Mouse (Mus musculus) limb, embryonic 14.5 days (tissue): ENCODE measurements at regions not wholly inside any gene's neighbourhood (a gene's known extent, or its start where the extent isn't known, plus 50 kb on each side); places are given as distances from the start of the nearest gene placed in this dataset. TPM values are rescaled to one million over a fixed set of nuclear protein-coding genes. Genes with fewer than 3 reads are reported as not detected.

ENCODE experiments used
- ATAC-seq: fragments of 200-750 bp; cut with Nextera tagmentation; 2 replicates; pipeline ENCODE4 v1.8.0; 2017; ENCODE audit warnings: low read depth, moderate number of reproducible peaks, moderate TSS enrichment; ENCODE audit not compliant: low FRiP score
- DNase-seq: peaks from one replicate; pipeline ENCODE4 v3.0.0-alpha.2; 2015; ENCODE audit warnings: low spot score
- H3K27ac ChIP-seq: fragments of 300-500 bp; sonication (generic); replicated peaks from 2 replicates; pipeline ENCODE4 v1.5.1; 2014; ENCODE audit warnings: low read depth, mild to moderate bottlenecking, low read length, moderate library complexity, mixed read lengths
- H3K27me3 ChIP-seq: fragments of 300-500 bp; sonication (generic); 2 replicates; pipeline ENCODE4 v1.6.1; 2014; ENCODE audit warnings: low read length, mixed read lengths; ENCODE audit not compliant: control insufficient read depth, insufficient read depth
- H3K36me3 ChIP-seq: fragments of 300-500 bp; sonication (generic); 2 replicates; pipeline ENCODE4 v1.6.1; 2014; ENCODE audit warnings: mild to moderate bottlenecking, low read length, moderate library complexity, mixed read lengths; ENCODE audit not compliant: control insufficient read depth, insufficient read depth
- H3K4me1 ChIP-seq: fragments of 300-500 bp; sonication (generic); 2 replicates; pipeline ENCODE4 v1.6.1; 2014; ENCODE audit warnings: antibody characterized with exemption, low read length, mixed read lengths; ENCODE audit not compliant: control insufficient read depth, insufficient read depth
- H3K4me2 ChIP-seq: fragments of 300-500 bp; sonication (generic); replicated peaks from 2 replicates; pipeline ENCODE4 v1.6.1; 2014; ENCODE audit warnings: low read depth, mild to moderate bottlenecking, low read length, moderate library complexity; ENCODE audit not compliant: severe bottlenecking
- H3K4me3 ChIP-seq: fragments of 300-500 bp; sonication (generic); replicated peaks from 2 replicates; pipeline ENCODE4 v1.5.1; 2014; ENCODE audit warnings: low read length
- H3K9ac ChIP-seq: fragments of 300-500 bp; sonication (generic); 2 replicates; pipeline ENCODE4 v1.6.1; 2014; ENCODE audit warnings: mild to moderate bottlenecking, low read depth, low read length, moderate library complexity; ENCODE audit not compliant: severe bottlenecking
- H3K9me3 ChIP-seq: fragments of 300-500 bp; sonication (generic); 2 replicates; pipeline ENCODE4 v1.6.1; 2016; ENCODE audit warnings: low read length; ENCODE audit not compliant: control insufficient read depth
- POLR2A ChIP-seq: fragments of 200-500 bp; IDR thresholded peaks from 2 replicates; pipeline ENCODE4 v1.8.0; 2012; ENCODE audit warnings: inconsistent platforms, mild to moderate bottlenecking, moderate library complexity, borderline replicate concordance; ENCODE audit not compliant: insufficient read depth, insufficient read length; ENCODE audit errors: extremely low read depth
- WGBS: fragments of 180-500 bp; shearing (Covaris S2); extraction: QIAGEN DNeasy Blood & Tissue Kit; methylation state at CpG from one replicate; pipeline ENCODE4 v1.1.7; 2014; 5-methylcytosine and 5-hydroxymethylcytosine counted together
- microRNA-seq: library from miRNA; unstranded; fragments of <30 nt; microRNA quantifications from one replicate; pipeline ENCODE4, GENCODE M21; 2016

GRCm38 (mm10) chr11:24856991-24857390 is 779.1 kb downstream of the Bcl11a start:
- ATAC-seq (no peak), DNase-seq (no peak)
- TF ChIP-seq POLR2A = no peak
- Histone ChIP-seq H3K9ac (no peak overlapping the region), H3K9me3 (no peaks in the 10 kb centered on the region), H3K4me2 (no peak overlapping the region), H3K27me3 (no peaks in the 10 kb centered on the region), H3K4me3 (no peak overlapping the region), H3K36me3 (no peaks in the 10 kb centered on the region), H3K4me1 (no peaks in the 10 kb centered on the region), H3K27ac (no peak overlapping the region)
- 85% methylated on average over 6 of the region's 6 CpGs for WGBS

GRCm38 (mm10) chr11:24864637-24865036 is 786.8 kb downstream of the Bcl11a start:
- Histone ChIP-seq H3K27ac (no peak overlapping the region), H3K4me3 (no peak overlapping the region), H3K4me2 (no peak overlapping the region), H3K27me3 (no peaks in the 10 kb centered on the region), H3K36me3 (no peaks in the 10 kb centered on the region), H3K9me3 (no peaks in the 10 kb centered on the region), H3K4me1 (no peaks in the 10 kb centered on the region), H3K9ac (no peak overlapping the region)
- no peak for DNase-seq
- no peak for ATAC-seq
- WGBS = 89% methylated on average over 11 of the region's 11 CpGs
- no peak for TF ChIP-seq POLR2A

GRCm38 (mm10) chr11:24865067-24865796 is 787.4 kb downstream of the Bcl11a start:
- 74% methylated on average over 3 of the region's 3 CpGs for WGBS
- TF ChIP-seq POLR2A = no peak
- Histone ChIP-seq H3K4me1 (no peaks in the 10 kb centered on the region), H3K27me3 (no peaks in the 10 kb centered on the region), H3K36me3 (no peaks in the 10 kb centered on the region), H3K9me3 (no peaks in the 10 kb centered on the region), H3K27ac (no peak overlapping the region), H3K4me3 (no peak overlapping the region), H3K4me2 (no peak overlapping the region), H3K9ac (no peak overlapping the region)
- ATAC-seq (no peak), DNase-seq (no peak)

Small RNA genes in the stretch of these regions (microRNA-seq; reads per million reads assigned to microRNA genes)
- not detected for gene Gm25507
